Mouse (Mus musculus) neural tube, embryonic 11.5 days (tissue): ENCODE data around the gene Kif11. TPM values are rescaled to one million over a fixed set of nuclear protein-coding genes. Genes with fewer than 3 reads are reported as not detected.
A peak's percentile ranks its signal among the peaks of the same experiment; 100 is the strongest.

Experiments used
- ATAC-seq: fragments of 200-750 bp; cut with Nextera tagmentation; 2 replicates; pipeline ENCODE4 v1.8.0; 2017; ENCODE audit warnings: moderate number of reproducible peaks, mild to moderate bottlenecking, moderate TSS enrichment, moderate library complexity; ENCODE audit not compliant: insufficient read depth, low FRiP score, low TSS enrichment
- DNase-seq: peaks from one replicate; pipeline ENCODE4 v3.0.0-alpha.2; 2015; ENCODE audit warnings: low spot score
- H3K27ac ChIP-seq: fragments of 300-500 bp; sonication (generic); 2 replicates; pipeline ENCODE4 v1.5.1; 2014; ENCODE audit warnings: low read depth, mild to moderate bottlenecking, low read length
- H3K27me3 ChIP-seq: fragments of 300-500 bp; sonication (generic); 2 replicates; pipeline ENCODE4 v1.6.1; 2014; ENCODE audit warnings: mild to moderate bottlenecking, low read length, mixed read lengths; ENCODE audit not compliant: control insufficient read depth, insufficient read depth
- H3K36me3 ChIP-seq: fragments of 300-500 bp; sonication (generic); 2 replicates; pipeline ENCODE4 v1.6.1; 2014; ENCODE audit warnings: mild to moderate bottlenecking, low read length, moderate library complexity, mixed read lengths; ENCODE audit not compliant: control insufficient read depth, insufficient read depth
- H3K4me1 ChIP-seq: fragments of 300-500 bp; sonication (generic); 2 replicates; pipeline ENCODE4 v1.6.1; 2014; ENCODE audit warnings: low read length, mixed read lengths; ENCODE audit not compliant: control insufficient read depth, insufficient read depth
- H3K4me2 ChIP-seq: fragments of 300-500 bp; sonication (generic); 2 replicates; pipeline ENCODE4 v1.6.1; 2014; ENCODE audit warnings: low read depth, mild to moderate bottlenecking, moderate library complexity
- H3K4me3 ChIP-seq: fragments of 300-500 bp; sonication (generic); 2 replicates; pipeline ENCODE4 v1.5.1; 2014; ENCODE audit warnings: low read depth, low read length
- H3K9ac ChIP-seq: fragments of 300-500 bp; sonication (generic); 2 replicates; pipeline ENCODE4 v1.6.1; 2014; ENCODE audit warnings: mild to moderate bottlenecking, low read length
- H3K9me3 ChIP-seq: fragments of 300-500 bp; sonication (generic); 2 replicates; pipeline ENCODE4 v1.6.1; 2016; ENCODE audit warnings: low read length; ENCODE audit not compliant: control insufficient read depth
- WGBS: fragments of 180-500 bp; shearing (Covaris S2); extraction: QIAGEN DNeasy Blood & Tissue Kit; methylation state at CpG from one replicate; pipeline ENCODE4 v1.1.7; 2014; 5-methylcytosine and 5-hydroxymethylcytosine counted together
- polyA plus RNA-seq: library from polyadenylated mRNA; unstranded; fragments of >200 nt; fragmentation: Nextera tagmentation; extraction: Ambion mirVana; gene quantifications from 2 replicates; pipeline ENCODE4 v1.2.1, GENCODE M21; 2014

Gene Kif11
- polyA plus RNA-seq, result 75.9 and 78.1 TPM in 2 replicates

- H3K9me3 ChIP-seq, result no peaks in the 10 kb centered on the region
- peak within 1 kb of the TSS; percentile 59 for H3K4me2 ChIP-seq
- no peaks in the 10 kb centered on the region for H3K27me3 ChIP-seq
- peak within 1 kb of the TSS; percentile 84 for H3K4me3 ChIP-seq
- peak within 1 kb of the TSS; percentile 85 for H3K27ac ChIP-seq
- peak within 1 kb of the TSS; percentile 85 for H3K9ac ChIP-seq
- peak; percentile 99 for ATAC-seq
- H3K36me3 ChIP-seq, result no peaks in the 10 kb centered on the region
- peak; percentile 96 for DNase-seq
- under 1% methylated on average over 73 of the region's 73 CpGs for WGBS
- H3K4me1 ChIP-seq, result peaks cover 5% of the 10 kb centered on the region; the same call in 1 of the 2 replicates
Observed at GRCm38 (mm10) chr19:37375755-37376615, at the start of gene Kif11. Gene Kif11 (plus strand): TSS chr19:37376403.

- DNase-seq (no peak), ATAC-seq (no peak)
- no peak overlapping the region for H3K4me2 ChIP-seq
- H3K9me3 ChIP-seq, result no peaks in the 10 kb centered on the region
- H3K27me3 ChIP-seq, result no peaks in the 10 kb centered on the region
- no peaks in the 10 kb centered on the region for H3K36me3 ChIP-seq
- no peaks in the 10 kb centered on the region for H3K4me1 ChIP-seq
- no peak overlapping the region for H3K4me3 ChIP-seq
- no peak overlapping the region for H3K9ac ChIP-seq
- WGBS, result 90% methylated on average over 5 of the region's 5 CpGs
- no peak overlapping the region for H3K27ac ChIP-seq
Observed at GRCm38 (mm10) chr19:37327216-37327615, 49.0 kb upstream of the Kif11 start.

- Histone ChIP-seq H3K4me1 (no peaks in the 10 kb centered on the region), H3K36me3 (no peaks in the 10 kb centered on the region), H3K27me3 (no peaks in the 10 kb centered on the region), H3K4me3 (no peak overlapping the region), H3K27ac (no peak overlapping the region), H3K4me2 (no peak overlapping the region), H3K9me3 (no peaks in the 10 kb centered on the region), H3K9ac (no peak overlapping the region)
- no peak for DNase-seq
- no peak for ATAC-seq
- WGBS, result 90% methylated on average over 4 of the region's 4 CpGs
Observed at GRCm38 (mm10) chr19:37332726-37333125, 43.5 kb upstream of the Kif11 start.

- Histone ChIP-seq H3K9ac (no peak overlapping the region), H3K27me3 (no peaks in the 10 kb centered on the region), H3K4me3 (no peak overlapping the region), H3K9me3 (no peaks in the 10 kb centered on the region), H3K4me1 (no peaks in the 10 kb centered on the region), H3K4me2 (no peak overlapping the region), H3K27ac (no peak overlapping the region), H3K36me3 (no peaks in the 10 kb centered on the region)
- ATAC-seq (no peak), DNase-seq (no peak)
- WGBS, result 94% methylated on average over 5 of the region's 5 CpGs
Observed at GRCm38 (mm10) chr19:37333357-37333756, 42.8 kb upstream of the Kif11 start.

- 83% methylated on average over 1 of the region's 1 CpGs for WGBS
- Histone ChIP-seq H3K27me3 (no peaks in the 10 kb centered on the region), H3K4me3 (no peak overlapping the region), H3K4me2 (no peak overlapping the region), H3K9me3 (no peaks in the 10 kb centered on the region), H3K4me1 (no peaks in the 10 kb centered on the region), H3K27ac (no peak overlapping the region), H3K36me3 (no peaks in the 10 kb centered on the region), H3K9ac (no peak overlapping the region)
- DNase-seq (no peak), ATAC-seq (no peak)
Observed at GRCm38 (mm10) chr19:37335392-37335791, 40.8 kb upstream of the Kif11 start.

GRCm38 (mm10) chr19:37337752-37338151 is 38.5 kb upstream of the Kif11 start, which contains the start of gene Ide:
Gene Ide (minus strand): TSS chr19:37337852.
- DNase-seq (no peak), ATAC-seq (no peak)
- Histone ChIP-seq H3K9ac (no peak within 1 kb of the TSS), H3K9me3 (no peaks in the 10 kb centered on the region), H3K4me2 (no peak within 1 kb of the TSS), H3K4me3 (no peak within 1 kb of the TSS), H3K4me1 (no peaks in the 10 kb centered on the region), H3K27ac (no peak within 1 kb of the TSS), H3K27me3 (no peaks in the 10 kb centered on the region), H3K36me3 (no peaks in the 10 kb centered on the region)
- WGBS, result 83% methylated on average over 4 of the region's 4 CpGs

GRCm38 (mm10) chr19:37340495-37340894 is 35.7 kb upstream of the Kif11 start:
- Histone ChIP-seq H3K36me3 (no peaks in the 10 kb centered on the region), H3K4me3 (no peak overlapping the region), H3K27ac (no peak overlapping the region), H3K9me3 (no peaks in the 10 kb centered on the region), H3K27me3 (no peaks in the 10 kb centered on the region), H3K4me1 (no peaks in the 10 kb centered on the region), H3K4me2 (no peak overlapping the region), H3K9ac (no peak overlapping the region)
- 84% methylated on average over 5 of the region's 5 CpGs for WGBS
- DNase-seq (no peak), ATAC-seq (no peak)

- no peak overlapping the region for H3K27ac ChIP-seq
- 88% methylated on average over 5 of the region's 5 CpGs for whole genome bisulfite sequencing
- DNase-seq (no peak), ATAC-seq (no peak)
- no peaks in the 10 kb centered on the region for H3K4me1 ChIP-seq
- H3K27me3 ChIP-seq, result no peaks in the 10 kb centered on the region
- no peak overlapping the region for H3K4me2 ChIP-seq
- H3K9me3 ChIP-seq, result no peaks in the 10 kb centered on the region
- no peaks in the 10 kb centered on the region for H3K36me3 ChIP-seq
- H3K4me3 ChIP-seq, result no peak overlapping the region
- H3K9ac ChIP-seq, result no peak overlapping the region
Observed at GRCm38 (mm10) chr19:37340931-37341330, 35.3 kb upstream of the Kif11 start.

GRCm38 (mm10) chr19:37343899-37344298 is 32.3 kb upstream of the Kif11 start:
- Histone ChIP-seq H3K9ac (no peak overlapping the region), H3K4me3 (no peak overlapping the region), H3K36me3 (no peaks in the 10 kb centered on the region), H3K4me2 (no peak overlapping the region), H3K4me1 (no peaks in the 10 kb centered on the region), H3K27me3 (no peaks in the 10 kb centered on the region), H3K27ac (no peak overlapping the region), H3K9me3 (no peaks in the 10 kb centered on the region)
- ATAC-seq (no peak), DNase-seq (no peak)
- 86% methylated on average over 5 of the region's 5 CpGs for WGBS
